Mouse (Mus musculus) mouse trophoblast stem cell (cell line): Measurements from ENCODE around the gene Mrpl58.
"Not testable (repeated sequence)": the region's sequence is repeated elsewhere in the genome, so short reads cannot be mapped to it uniquely, and the experiment has no call there.

Source experiments
- in situ Hi-C, 2 experiments: fragments of 300-500 bp; cut with MseI, MboI; formaldehyde crosslinking; loops; 2 replicates in 1 of 2; 3 replicates in 1 of 2; pipeline ENCODE4 v1.15.1; 2025

Mrpl58 gene

GRCm38 (mm10) chr11:115424666-115425065, 21.1 kb downstream of the Mrpl58 start:
- in situ Hi-C loops, result no loop called here

DNA sequence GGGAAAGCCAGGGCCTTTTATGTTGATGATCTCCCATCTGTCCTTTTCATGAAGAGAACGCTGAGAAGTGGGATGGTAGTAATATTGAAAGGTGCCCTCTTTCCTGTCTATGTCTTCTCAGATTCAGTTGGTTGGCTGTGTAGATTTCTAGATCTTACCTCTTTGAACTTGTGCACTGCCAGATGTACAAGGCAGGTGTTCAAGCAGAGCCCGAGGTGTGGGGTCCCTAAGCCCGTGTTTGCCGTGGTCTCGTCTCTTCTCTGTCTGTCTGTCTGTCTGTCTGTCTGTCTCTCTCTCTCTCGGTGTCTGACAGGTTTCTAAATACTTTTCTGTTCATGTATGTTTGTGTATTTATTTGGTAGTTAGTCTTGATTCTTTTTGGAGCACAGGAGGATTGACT, 22.1 kb downstream of the Mrpl58 start:
- in situ Hi-C loops, result no loop called here

- in situ Hi-C loops, result no loop called here
Measured at GRCm38 (mm10) chr11:115427482-115428331, 24.2 kb downstream of the Mrpl58 start.

DNA sequence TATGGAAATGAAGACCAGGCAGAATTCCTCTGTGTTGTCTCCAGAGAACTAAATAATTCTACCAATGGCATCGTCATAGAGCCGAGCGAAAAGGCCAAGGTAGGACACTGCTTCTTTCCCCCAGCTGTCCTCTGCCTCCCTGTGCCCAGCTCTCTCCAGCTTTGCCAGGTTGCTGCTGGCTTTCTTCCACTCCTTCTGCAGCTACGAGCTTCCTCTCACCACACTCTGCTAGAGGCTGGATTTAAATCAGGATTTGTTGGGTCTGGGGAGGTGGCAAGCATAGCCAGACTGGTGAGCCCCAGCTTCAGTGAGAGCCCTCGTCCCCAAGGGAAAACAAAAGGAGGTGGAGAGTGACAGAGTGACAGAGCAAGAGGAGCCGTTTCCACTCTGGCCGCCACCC, 25.8 kb downstream of the Mrpl58 start:
- in situ Hi-C loops, result no loop called here

- in situ Hi-C loops, result no loop called here
Measured at GRCm38 (mm10) chr11:115430561-115430960, 27.0 kb downstream of the Mrpl58 start.

- in situ Hi-C loops, result no loop called here
Measured at GRCm38 (mm10) chr11:115432814-115433213, 29.3 kb downstream of the Mrpl58 start.

DNA sequence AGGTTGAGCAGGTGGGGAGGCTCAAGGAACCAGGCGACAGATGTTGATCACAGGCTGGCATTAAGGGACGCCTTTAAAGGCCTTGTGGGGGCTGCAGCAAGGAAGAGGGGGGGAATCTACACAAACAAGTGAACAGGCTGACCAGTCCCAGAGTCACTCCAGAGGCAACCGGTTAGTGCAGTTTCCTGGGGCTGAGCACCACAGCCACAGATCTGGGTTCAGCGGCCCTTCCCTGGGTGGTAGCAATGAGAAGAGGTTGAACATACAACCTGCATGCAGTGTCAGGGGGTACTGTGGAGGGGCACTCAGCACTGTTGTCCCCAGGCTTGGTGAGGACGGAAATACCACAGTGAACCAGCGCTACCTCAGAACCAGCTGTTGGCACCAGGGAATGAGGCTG, 29.8 kb downstream of the Mrpl58 start:
- in situ Hi-C loops, result no loop called here

DNA sequence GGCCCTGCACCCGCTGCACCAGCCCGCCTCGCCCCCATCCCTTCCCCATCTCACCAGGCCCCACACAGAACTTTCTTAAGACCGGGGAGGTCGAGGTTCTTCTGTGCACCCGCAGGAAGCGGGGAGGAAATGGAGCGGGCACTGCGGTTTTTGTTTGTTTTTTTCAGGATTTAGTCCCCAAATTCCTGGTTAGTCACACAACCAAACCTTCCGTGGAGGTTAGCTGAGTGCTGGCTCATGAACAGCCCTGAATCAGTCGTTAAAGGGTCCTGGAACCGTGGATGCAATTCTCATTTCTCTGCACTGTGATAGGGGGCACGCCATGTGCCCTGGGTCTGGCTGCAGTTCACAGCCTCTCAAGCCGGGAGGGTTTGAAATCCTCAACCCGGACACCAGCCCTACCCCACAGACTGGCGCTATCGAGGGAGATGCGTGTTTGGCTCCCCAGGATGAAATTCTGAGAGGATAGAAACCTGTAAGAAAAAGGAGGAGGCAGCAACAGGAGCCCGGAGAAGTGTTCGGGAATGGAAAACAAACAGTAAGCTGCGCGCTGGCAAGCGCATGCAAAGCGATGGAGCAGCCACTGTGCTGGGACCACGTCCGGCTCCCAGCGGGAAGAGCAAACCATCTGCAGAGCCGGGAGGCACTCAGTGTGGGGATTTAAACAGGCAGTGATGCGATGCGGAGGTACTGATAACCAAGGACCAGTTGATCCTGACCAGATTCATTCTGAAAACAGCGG, 32.2 kb downstream of the Mrpl58 start:
- in situ Hi-C loops, result no loop called here

DNA sequence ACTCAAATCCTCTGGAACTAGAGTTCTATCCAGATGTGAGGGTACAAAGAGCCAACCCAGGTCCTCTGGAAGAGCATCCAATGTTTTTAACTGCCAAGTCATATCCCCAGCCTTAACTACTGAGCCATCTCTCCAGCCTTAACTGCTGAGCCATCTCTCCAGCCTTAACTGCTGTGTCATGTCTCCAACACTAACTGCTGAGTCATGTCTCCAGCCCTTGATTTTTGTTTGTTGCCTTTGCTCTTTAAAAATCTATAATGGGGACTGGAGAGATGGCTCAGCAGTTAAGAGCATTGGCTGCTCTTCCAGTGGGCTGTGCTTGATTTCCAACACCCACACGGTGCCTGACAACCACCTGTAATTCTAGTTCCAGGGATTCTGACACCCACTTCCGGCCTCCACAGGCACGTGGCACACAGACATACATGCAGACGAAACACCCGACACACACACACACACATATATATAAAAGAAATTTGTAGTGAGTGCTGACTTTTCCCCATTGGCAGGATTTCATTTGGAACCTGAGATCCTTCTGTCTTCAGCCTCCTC, 34.1 kb downstream of the Mrpl58 start:
- in situ Hi-C loops, result no loop called here

DNA sequence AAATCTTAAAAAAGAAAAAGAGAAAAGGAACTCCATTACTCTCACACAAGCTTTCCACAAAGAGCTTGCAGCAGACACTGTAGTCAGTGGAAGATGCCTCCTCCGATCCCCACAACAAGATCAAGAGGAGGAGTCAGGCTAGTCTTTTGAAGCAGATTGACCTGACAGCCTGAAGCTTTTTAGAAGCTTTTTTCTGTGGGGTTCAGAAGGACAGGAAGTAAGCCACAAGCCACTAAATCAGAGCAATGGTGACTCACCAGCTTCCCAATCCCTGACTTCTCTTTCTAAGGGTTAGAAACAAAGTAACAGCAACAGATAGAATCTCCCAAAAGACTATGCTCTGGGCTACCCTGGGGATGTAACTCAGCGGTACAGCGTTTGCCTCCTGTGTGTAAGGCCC, 35.8 kb downstream of the Mrpl58 start:
- in situ Hi-C loops, result no loop called here

DNA sequence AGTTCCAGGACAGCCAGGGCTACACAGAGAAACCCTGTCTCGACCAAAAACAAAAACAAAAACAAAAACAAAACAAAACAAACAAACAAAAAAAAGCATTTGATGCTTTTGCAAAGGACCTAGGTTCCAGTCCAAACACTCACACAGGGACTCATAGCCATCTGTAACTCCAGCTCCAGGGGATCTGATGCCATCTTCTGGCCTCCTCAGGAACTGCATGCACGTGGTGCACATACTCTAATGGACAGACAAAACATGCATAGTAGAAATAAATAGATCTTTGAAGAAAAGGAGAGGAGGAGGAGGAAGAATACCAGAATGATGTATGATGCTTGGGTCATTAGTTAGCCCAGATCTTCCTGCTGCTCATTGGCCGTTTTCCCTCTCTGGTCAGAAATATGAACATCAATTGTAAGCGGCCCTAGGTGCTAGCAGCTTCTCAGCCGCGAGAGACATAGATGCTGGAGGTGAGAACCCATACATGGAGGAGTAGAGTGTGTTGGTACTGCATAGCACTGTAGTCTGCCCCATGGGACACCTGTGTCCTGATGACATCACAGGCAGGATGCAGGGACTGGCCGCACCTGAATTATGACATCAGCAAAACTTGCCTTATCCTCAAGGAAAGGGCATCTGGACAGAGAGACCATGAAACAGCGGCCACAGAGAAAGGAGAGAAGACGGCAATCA, 36.5 kb downstream of the Mrpl58 start, which contains the start of gene Trim80:
Gene Trim80, plus strand, starts transcription at position 640 of the 690 bp plus-strand sequence.
- in situ Hi-C loops, result no loop called here

DNA sequence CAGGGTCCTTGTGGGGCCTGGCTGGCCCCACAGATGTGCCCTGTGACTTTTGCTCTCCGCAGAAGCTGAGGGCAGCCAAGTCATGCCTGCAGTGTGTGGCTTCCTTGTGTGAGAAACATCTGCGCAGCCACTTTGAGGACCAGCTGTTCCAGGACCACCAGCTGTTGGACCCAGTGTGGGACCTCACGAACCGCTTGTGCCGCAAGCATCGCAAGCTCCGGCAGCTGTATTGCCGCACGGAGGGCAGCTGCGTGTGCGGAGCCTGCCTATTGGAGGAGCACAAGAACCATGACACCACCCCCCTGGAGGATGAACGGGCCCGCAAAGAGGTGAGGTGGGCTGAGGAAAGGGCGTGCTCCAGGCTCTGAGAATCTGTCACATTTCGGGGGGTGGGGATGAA, 37.9 kb downstream of the Mrpl58 start:
- in situ Hi-C loops, result no loop called here

- in situ Hi-C loops, result no loop called here
Measured at GRCm38 (mm10) chr11:115446906-115447305, 43.4 kb downstream of the Mrpl58 start.

DNA sequence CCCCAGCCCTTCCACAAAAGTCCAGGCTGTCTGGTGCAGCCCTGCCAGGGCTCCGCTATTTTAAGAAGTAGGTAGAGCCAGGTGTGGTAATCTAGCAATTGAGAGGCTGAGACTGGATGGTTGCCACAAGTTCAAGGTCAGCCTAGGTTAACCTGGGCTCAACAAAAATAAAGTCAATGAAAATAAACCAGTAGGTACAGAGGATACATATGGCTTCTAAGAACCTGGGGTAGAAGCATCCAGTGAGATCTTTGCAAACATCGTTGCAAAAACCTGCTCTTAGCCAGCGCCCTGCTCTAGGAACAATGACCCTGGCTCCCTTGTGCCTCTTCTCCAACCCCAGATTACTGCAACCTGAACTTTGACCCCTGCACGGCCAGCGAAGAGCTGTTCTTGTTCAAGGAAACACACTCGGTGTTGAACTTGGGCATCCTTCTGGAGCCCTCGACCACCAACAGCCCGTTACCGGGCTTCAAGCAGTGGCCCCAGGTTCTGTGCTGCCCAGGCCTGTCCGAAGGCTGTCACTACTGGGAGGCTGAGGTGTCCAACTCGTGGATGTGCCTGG, 43.9 kb downstream of the Mrpl58 start:
- in situ Hi-C loops, result no loop called here

- in situ Hi-C loops, result no loop called here
Measured at GRCm38 (mm10) chr11:115448075-115448474, 44.5 kb downstream of the Mrpl58 start.

GRCm38 (mm10) chr11:115448998-115449397, 45.4 kb downstream of the Mrpl58 start:
- in situ Hi-C loops, result no loop called here

GRCm38 (mm10) chr11:115450176-115450575, 46.6 kb downstream of the Mrpl58 start:
- in situ Hi-C loops, result no loop called here

GRCm38 (mm10) chr11:115451781-115452241, 48.3 kb downstream of the Mrpl58 start:
- in situ Hi-C loops, result no loop called here

DNA sequence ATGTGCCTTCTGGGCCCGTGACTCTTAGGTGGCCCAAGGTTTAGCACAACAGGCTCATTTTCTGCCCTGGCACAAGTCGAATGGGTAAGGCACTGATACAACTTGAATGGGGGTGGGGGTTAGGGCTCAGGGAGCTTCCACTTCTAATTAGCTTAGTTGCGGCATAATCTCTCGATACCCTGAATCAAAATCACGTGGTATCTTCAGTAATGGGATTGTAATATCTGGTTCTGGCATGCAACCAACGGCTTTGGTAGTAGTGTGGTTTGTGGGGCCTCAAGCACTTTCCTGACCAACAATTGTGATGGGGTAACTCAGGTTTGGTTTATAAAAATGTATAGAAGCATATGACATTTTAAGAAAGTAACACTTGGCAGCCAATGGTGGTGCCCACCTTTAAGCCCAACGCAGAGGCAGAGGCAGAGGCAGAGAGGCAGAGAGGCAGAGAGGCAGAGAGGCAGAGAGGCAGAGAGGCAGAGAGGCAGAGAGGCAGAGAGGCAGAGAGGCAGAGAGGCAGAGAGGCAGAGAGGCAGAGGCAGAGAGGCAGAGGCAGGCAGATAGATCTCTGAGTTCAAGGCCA, 48.8 kb downstream of the Mrpl58 start:
- in situ Hi-C loops, result no loop called here

DNA sequence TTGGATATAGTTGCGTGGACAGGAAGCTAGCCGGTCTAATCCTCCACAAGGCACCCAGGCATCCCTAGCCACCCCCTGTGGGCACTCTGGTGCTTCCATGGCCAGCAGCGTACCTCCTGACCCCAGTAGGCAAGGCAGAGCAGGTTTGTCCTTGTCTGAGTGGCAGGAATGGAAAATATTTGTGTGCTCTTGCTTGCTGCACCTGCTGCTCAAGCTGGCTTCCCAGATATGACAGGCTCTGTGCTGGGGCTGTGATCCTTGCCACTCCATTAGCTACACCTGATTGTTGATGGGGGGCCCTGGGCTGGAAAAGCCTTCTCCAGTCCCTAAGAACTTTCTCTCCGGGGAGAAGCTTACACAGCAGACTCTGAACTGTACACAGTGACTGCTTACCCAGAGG, 49.8 kb downstream of the Mrpl58 start:
- in situ Hi-C loops, result no loop called here

DNA sequence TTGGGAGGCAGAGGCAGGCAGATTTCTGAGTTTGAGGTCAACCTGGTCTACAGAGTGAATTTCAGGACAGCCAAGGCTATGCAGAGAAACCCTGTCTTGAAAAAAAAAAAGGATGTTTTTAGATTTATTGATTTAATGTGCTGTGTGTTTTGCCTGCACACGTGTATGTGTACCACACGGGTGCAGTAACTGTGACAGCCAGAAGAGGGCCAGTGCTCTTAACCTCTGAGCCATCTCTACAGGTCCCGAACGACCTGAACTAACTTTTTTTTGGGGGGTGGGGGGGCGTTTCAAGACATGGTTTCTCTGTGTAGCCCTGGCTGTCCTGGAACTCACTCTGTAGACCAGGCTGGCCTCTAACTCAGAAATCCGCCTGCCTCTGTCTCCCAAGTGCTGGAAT, 51.3 kb downstream of the Mrpl58 start:
- in situ Hi-C loops, result not testable (repeated sequence)
